Mouse (Mus musculus) macrophage (primary cell): ENCODE measurements around the gene Kcnc3. TPM values are rescaled to one million over a fixed set of nuclear protein-coding genes. Genes with fewer than 3 reads are reported as not detected.

Source experiments
- H3K27ac ChIP-seq: fragments of 350-480 bp; formaldehyde crosslinking; 2 replicates; pipeline ENCODE4 v1.9.0; 2021
- H3K36me3 ChIP-seq: fragments of 350-480 bp; formaldehyde crosslinking; 2 replicates; pipeline ENCODE4 v1.9.0; 2021; ENCODE audit errors: inconsistent target
- H3K4me3 ChIP-seq: fragments of 350-480 bp; formaldehyde crosslinking; 2 replicates; pipeline ENCODE4 v1.9.0; 2021; ENCODE audit errors: inconsistent target
- H3K79me2 ChIP-seq: fragments of 350-480 bp; formaldehyde crosslinking; 2 replicates; pipeline ENCODE4 v1.9.0; 2021; ENCODE audit errors: inconsistent target
- whole genome bisulfite sequencing: methylation state at CpG from one replicate; pipeline ENCODE4 v1.1.7; 2026; ENCODE audit warnings: inconsistent platforms; ENCODE audit not compliant: missing documents; 5-methylcytosine and 5-hydroxymethylcytosine counted together
- polyA plus RNA-seq: library from polyadenylated mRNA; stranded (reverse); fragments of 250-400 nt; gene quantifications from 3 replicates; pipeline ENCODE4 v1.2.4, GENCODE M21; 2018; ENCODE audit warnings: inconsistent platforms
- total RNA-seq, 78 experiments: library from RNA; depleted of rRNA; stranded (reverse); fragments of 250-400 nt; gene quantifications; 1 replicate in 9 of 78; 2 replicates in 24 of 78; 3 replicates in 43 of 78; 4 replicates in 2 of 78; pipeline ENCODE4 v1.2.4; 2018; ENCODE audit warnings: inconsistent platforms in 56 of 78

The Kcnc3 gene
- total RNA-seq (2018; cell fraction: chromatin; rRNA removed): under 1 TPM in 14 of 26 experiments, not detected in 12; 0.12 to 0.80 (median 0.49) TPM
- under 1 TPM in 20 of 26 experiments, not detected in 6; 0.03 to 0.27 (median 0.09) TPM for total RNA-seq (2018; cell fraction: cytosol; rRNA removed)
- 1 to 10 TPM in 3 of 26 experiments, under 1 TPM in 18, not detected in 5; 0.11 to 2.7 (median 0.35) TPM for total RNA-seq (2018; cell fraction: nucleus; rRNA removed)
- 0.05 to 0.66 TPM (median 0.11 TPM) in 3 replicates for polyA plus RNA-seq

DNA sequence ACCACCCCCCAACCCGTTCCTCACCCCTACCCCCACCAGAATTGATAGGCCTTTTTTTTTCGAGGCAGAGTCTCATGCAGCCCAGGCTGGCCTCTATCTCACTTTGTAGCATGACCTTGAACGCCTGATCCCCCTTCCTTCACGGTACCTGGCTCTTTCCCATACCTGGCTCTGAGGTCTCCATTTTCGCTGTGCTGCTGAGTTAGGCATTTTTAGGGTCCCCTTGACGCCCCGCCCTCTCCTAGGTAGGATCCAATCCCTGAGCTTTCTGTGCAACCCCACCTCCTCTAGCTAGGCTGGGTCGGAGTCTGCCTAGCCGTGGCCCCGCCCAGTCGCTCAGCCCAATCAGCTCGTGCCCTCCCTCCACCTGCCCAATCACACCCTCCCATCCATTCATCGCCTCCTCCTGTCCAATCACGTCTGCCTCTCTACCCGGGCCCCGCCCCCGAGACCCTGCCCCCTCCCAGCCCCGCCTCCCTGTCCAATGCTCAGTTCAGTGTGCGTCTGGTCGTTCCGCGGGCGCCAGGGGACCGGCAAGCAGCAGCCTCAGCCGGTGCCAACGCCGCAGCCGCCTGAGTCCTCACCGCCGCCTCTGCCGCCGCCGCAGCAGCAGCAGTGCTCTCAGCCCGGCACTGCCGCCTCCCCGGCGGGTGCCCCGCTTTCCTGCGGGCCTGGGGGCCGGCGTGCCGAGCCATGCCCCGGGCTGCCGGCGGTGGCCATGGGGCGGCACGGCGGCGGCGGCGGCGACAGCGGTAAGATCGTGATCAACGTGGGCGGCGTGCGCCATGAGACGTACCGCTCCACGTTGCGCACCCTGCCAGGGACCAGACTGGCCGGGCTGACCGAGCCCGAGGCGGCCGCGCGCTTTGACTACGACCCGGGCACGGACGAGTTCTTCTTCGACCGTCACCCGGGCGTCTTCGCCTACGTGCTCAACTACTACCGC lies at the start of gene Kcnc3:
Kcnc3 (plus strand) TSS at position 263 of the 946 bp plus-strand sequence.
- WGBS: under 1% methylated on average over 79 of the region's 80 CpGs
- Histone ChIP-seq H3K36me3 (no peaks in the 10 kb centered on the region), H3K4me3 (no peak within 1 kb of the TSS)

DNA sequence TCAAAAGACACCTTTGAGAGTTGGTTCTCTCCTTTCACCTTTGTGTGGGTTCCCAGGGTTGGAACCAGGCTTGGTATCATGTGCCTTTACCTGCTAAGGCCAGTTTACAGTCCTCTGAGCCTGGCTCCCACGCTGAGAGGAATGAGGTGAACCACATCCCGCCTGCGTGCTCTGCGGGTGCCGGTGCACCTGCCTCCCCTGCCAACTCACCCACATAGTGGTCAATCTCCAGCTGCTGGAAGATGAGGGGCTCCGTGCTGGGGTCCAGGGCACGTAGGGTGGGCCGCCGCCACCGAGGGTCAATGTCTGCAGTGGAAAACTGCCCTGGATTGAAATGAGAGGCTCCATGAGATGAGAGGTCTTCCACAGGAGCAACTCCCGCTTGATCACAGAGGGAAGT lies 47.9 kb upstream of the Kcnc3 start:
- H3K36me3 ChIP-seq: peaks cover 19% of the 10 kb centered on the region; the same call in 1 of the 2 replicates
- H3K4me3 ChIP-seq: no peak overlapping the region
- WGBS: 90% methylated on average over 11 of the region's 11 CpGs
- H3K79me2 ChIP-seq: peaks cover 33% of the 10 kb centered on the region
- H3K27ac ChIP-seq: no peak overlapping the region

More for the DNA sequence above, at the start of gene Kcnc3:
- Histone ChIP-seq H3K79me2 (no peaks in the 10 kb centered on the region), H3K27ac (no peak within 1 kb of the TSS)

DNA sequence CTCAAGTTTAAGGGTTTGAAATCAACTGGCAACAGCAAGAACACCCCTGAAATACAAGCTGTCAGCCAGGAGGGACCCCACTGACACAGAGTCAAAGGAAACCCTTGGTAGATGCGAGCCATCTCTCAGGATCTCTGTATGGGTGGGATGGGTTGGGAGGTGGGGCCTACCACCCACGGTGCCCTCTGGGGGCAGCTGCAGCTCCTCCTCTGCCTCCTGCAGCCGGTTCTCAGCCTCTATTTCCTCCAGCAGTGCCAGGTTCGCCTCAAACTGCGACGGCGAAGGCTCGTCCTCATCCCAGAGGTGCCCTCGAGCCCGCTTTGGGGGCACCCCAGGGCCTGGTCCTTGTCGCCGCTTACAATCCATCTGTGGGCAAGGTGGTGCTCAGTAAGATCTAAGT lies 47.4 kb upstream of the Kcnc3 start:
- Histone ChIP-seq H3K4me3 (no peak overlapping the region), H3K79me2 (peaks cover 38% of the 10 kb centered on the region), H3K36me3 (peaks cover 19% of the 10 kb centered on the region; the same call in 1 of the 2 replicates), H3K27ac (no peak overlapping the region)
- 89% methylated on average over 12 of the region's 12 CpGs for WGBS

DNA sequence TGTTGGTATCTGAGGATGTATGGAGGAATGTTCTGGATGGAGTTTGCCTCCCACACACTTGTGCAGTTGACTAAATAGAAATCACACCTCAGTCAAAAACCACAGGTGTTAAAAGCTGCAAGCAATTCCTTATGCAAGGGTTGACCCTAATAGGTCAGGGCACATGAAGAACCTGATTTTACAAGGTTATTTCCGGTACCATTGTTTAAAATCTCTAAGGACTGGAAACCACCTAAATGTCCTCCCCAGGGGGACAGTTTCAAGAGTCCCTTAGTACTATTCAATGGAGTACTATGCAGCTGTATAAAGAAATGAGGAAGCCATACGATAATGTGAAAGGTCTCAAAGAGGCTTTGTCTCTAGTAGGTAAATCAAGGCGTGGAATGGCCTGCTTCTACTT lies 44.2 kb upstream of the Kcnc3 start:
- H3K4me3 ChIP-seq: no peak overlapping the region
- peaks cover 39% of the 10 kb centered on the region for H3K79me2 ChIP-seq
- 100% methylated on average over 3 of the region's 3 CpGs for WGBS
- H3K27ac ChIP-seq: no peak overlapping the region
- H3K36me3 ChIP-seq: peaks cover 22% of the 10 kb centered on the region

DNA sequence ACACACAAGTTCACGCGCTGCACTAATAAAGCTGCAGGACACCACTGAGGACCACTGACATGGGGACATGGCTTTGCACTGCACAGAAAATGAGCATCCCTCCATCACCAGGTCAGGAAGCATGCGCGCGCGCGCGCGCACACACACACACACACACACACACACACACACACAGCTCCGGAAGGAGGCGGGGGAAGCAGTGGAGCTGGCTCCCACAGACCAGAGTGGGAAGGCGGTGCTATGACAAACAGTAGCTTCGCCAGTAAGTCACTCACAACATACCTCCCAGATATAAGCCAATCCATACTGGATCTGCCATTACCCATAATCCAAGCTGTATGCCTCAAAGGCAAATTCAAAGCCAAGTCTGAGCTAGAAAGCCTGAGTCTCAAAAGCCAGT lies 43.4 kb upstream of the Kcnc3 start:
- Histone ChIP-seq H3K36me3 (peaks cover 22% of the 10 kb centered on the region), H3K4me3 (peak overlapping the region; percentile 71; the same call in 1 of the 2 replicates), H3K27ac (no peak overlapping the region), H3K79me2 (peaks cover 42% of the 10 kb centered on the region)
- 55% methylated on average over 13 of the region's 13 CpGs for WGBS

DNA sequence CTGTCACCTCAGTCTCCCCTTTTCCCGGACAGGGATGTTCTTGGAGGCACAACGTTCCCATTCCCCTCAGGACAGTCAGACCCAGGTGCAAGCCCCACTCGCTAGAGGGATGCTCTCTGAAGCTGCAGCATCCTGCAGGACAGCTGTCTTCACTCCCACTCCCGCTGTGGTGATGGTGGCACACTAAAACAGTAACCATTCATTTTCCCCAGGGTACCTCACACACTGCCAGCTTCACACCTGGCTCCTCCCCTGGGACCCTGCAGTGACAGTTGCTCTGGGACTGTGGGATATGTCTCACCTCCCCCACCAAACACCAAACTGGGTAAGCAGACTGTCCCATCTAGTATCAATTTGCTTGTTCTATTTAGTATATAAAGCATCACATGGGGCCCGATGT lies 42.7 kb upstream of the Kcnc3 start:
- H3K79me2 ChIP-seq: peaks cover 49% of the 10 kb centered on the region
- H3K4me3 ChIP-seq: peak overlapping the region; percentile 71
- H3K36me3 ChIP-seq: peaks cover 22% of the 10 kb centered on the region
- 32% methylated on average over 5 of the region's 5 CpGs for WGBS
- peak overlapping the region; percentile 56 for H3K27ac ChIP-seq

DNA sequence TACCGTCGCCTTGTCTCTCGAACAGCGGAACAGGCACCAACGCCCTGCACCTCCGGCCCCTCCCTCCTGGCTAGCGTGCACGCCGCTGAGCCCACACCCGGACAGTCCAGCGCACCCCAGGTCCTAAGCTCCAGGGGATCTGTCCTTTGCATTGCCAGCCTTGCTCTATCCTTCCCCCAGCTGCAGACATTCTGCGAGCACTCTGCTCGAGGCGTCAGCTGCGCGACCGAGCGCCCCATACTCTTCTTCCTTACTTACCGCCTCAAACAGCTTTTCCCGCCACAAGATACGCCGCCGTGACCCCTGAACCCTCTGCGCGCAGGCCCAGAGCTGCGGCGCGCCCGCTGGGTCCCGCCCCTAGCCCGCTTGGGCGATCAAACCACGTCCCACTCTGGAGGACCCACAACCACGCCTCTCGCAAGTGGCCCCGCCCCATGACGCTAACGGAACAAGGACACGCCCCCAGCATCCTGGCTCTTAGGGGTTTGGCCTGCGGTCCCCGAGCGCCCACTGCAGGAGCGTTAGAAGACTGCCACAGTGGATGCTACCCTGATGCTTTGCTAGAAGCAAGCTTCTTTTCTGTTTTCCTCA lies 41.9 kb upstream of the Kcnc3 start, which contains the start of gene Pold1:
Pold1 (minus strand) TSS at position 353 of the 591 bp plus-strand sequence.
- peaks cover 22% of the 10 kb centered on the region for H3K36me3 ChIP-seq
- H3K4me3 ChIP-seq: peak within 1 kb of the TSS; percentile 71
- WGBS: 0% methylated on average over 40 of the region's 43 CpGs
- H3K79me2 ChIP-seq: peaks cover 56% of the 10 kb centered on the region
- H3K27ac ChIP-seq: peak within 1 kb of the TSS; percentile 56

DNA sequence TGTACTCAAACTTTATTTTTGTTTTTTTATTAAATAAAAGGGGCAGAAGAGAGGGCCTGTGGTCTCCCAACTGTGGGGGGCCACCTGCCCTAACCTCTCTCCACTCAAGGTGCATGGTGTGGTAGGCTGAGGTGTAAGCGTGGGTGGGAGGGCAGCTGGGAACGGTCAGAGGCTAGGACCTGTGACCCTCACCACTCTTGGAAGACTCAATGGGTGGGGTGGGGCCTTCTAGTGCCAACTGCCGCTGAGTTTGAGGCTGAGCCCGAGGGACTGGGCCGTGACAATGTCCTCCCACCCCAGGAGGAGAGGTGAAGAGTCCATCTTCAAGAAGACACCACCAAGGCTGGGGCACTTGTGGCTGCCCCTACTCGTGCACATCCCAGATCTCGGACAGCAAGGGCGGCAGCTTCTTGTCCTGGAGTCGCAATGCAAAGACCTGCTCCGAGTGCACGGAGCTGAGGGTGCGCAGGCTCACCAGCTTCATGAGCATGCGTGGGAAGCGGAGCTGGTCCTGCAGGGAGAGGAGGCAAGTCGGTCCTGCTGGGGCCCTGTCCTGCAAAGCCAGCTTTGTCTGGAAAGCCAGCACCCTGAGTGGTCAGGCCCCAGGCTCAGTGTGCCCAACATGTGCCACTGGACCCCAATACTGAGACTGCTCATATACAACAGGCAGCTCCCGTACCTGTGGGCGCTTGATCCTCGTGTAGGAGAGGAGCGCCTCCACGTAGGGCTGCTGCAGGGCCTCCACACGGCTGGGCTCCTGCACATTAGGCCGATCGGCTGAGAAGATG lies 40.6 kb upstream of the Kcnc3 start:
- Histone ChIP-seq H3K27ac (no peak overlapping the region), H3K79me2 (peaks cover 48% of the 10 kb centered on the region), H3K4me3 (no peak overlapping the region), H3K36me3 (peaks cover 22% of the 10 kb centered on the region)
- WGBS: 96% methylated on average over 23 of the region's 23 CpGs

DNA sequence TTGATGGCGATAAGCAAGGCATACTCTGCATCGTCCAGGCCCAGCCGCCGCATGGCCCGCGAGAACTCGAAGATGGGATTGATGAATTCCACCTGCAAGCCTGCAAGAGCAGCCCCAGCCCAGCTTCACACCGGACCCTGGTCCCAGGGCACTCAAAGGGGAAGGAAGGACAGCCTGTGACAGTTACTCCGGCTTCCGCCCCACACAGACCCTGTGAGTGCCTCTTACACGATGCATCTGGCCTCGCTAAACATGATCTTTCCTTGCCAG lies 40.1 kb upstream of the Kcnc3 start:
- no peak overlapping the region for H3K27ac ChIP-seq

DNA sequence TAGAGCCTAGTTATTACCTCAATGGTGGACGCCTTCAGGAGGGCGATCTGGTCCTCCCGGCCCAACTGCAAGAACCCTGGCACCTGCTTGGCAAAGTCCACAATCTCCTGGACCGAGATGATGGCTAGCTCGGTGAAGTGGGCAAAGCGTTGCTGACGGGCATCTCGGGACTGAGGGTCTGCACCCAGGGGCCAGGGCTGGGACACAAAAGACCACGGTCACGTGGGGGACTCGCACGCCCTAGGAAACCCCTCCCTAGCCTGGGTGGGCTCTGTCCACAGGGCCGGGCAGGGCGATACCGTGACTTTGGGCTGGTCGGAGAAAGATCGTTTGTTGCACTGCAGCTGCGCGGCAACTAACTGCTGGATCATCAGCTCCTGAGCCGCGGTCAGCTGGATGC lies 39.2 kb upstream of the Kcnc3 start:
- Histone ChIP-seq H3K79me2 (peaks cover 35% of the 10 kb centered on the region), H3K36me3 (peaks cover 22% of the 10 kb centered on the region), H3K27ac (no peak overlapping the region), H3K4me3 (no peak overlapping the region)
- 96% methylated on average over 21 of the region's 21 CpGs for WGBS

More for the DNA sequence above, 40.1 kb upstream of the Kcnc3 start:
- WGBS: 91% methylated on average over 12 of the region's 12 CpGs
- H3K79me2 ChIP-seq: peaks cover 43% of the 10 kb centered on the region
- H3K36me3 ChIP-seq: peaks cover 22% of the 10 kb centered on the region
- H3K4me3 ChIP-seq: no peak overlapping the region

DNA sequence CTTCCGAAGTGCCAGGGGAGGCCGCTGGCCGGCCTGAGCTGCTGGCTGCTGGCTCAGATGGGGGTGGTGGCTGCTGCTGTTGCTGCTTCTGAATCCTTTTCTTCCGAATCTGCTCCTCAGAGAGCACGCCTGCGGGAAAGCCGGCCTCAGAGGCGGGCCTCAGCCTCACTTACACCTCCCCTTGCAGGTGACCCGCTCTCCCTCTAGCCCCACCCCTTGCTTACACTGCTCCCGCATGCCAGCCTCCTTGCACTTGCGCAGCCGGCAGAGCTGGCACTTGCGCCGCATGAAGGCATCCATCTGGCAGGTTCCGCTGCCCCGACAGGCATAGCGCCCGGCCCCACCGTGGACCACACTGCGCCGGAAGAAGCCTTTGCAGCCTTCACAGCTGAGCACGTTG lies 38.7 kb upstream of the Kcnc3 start:
- Histone ChIP-seq H3K4me3 (no peak overlapping the region), H3K79me2 (peaks cover 31% of the 10 kb centered on the region), H3K36me3 (peaks cover 22% of the 10 kb centered on the region), H3K27ac (no peak overlapping the region)
- WGBS: 95% methylated on average over 15 of the region's 22 CpGs

DNA sequence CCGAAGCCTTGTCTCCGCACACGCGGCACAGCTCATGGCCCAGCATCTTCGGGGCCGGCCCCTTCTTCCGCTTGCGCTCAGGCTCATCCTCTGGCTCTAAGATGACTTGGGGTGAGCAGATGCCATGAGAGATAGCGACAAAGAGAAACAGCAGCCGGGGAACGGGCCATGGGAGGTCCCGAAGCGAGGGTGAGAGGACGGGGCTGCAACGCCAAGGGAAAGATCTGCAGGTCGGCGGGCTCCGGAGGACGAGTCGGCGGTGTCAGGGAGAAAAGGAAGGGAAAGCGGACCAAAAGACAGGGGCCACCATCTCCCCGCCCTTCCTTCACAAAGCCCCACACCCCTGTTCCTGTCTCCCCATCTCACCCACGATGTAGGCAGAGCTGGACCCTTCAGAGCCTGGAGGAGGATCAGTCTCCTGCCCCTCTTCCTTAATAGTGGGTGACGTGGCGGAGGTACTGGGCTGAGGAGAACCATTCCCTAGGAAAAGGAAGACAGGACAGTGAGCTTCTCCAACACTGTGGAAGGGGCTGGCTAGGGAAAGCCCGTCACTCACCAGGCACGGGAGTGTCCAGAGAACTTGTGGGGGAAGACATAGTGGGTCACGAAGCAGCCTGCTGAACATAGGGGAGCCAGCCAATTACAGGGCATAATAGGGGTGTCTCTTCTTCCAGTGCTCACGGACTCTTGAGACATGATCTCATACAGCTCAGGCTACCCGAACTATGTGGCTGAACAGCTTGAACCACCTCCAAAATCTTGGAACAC lies 38.1 kb upstream of the Kcnc3 start:
- peak overlapping the region; percentile 76; the same call in 1 of the 2 replicates for H3K4me3 ChIP-seq
- peaks cover 22% of the 10 kb centered on the region for H3K36me3 ChIP-seq
- 95% methylated on average over 30 of the region's 31 CpGs for WGBS
- H3K79me2 ChIP-seq: peaks cover 25% of the 10 kb centered on the region
- H3K27ac ChIP-seq: no peak overlapping the region

DNA sequence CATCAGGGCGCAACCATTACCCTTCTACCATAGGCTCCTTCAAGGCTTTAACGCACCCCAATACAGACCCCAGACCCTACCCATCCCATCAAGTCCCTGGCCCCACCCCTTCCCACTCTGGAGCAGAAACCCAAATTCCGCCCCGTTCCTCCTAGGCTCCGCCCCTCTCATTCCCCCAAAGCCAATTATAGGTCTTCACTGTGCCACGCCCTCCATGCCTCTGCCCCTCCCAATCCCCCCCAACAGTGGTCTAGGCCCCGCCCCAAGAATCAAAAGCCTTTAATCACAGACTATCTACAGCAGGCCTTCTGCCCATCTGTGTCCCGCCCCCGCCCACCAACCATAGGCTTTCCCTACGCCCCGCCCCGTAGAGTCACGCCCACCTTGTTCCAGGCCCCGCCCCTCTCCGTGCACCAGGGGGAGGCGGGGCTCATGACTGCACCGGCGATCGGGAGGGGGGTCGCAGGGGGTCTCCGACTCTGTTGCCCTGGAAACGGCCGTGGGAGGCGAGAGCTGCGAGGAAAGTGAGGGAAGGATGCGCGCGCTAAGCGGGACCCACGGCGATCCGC lies 37.2 kb upstream of the Kcnc3 start:
- peaks cover 16% of the 10 kb centered on the region for H3K79me2 ChIP-seq
- WGBS: 1% methylated on average over 31 of the region's 32 CpGs
- H3K27ac ChIP-seq: peak overlapping the region; percentile 81
- peaks cover 22% of the 10 kb centered on the region for H3K36me3 ChIP-seq
- peak overlapping the region; percentile 76 for H3K4me3 ChIP-seq
